Mouse (Mus musculus) liver, embryonic 12.5 days (tissue): ENCODE data around the gene Vmn2r83. TPM values are rescaled to one million over a fixed set of nuclear protein-coding genes. Genes with fewer than 3 reads are reported as not detected.

Experiments
- ATAC-seq: fragments of 200-750 bp; cut with Nextera tagmentation; 2 replicates; pipeline ENCODE4 v1.8.0; 2017; ENCODE audit warnings: moderate number of reproducible peaks, mild to moderate bottlenecking, moderate library complexity
- H3K27ac ChIP-seq: fragments of 300-500 bp; sonication (generic); 2 replicates; pipeline ENCODE4 v1.5.1; 2016; ENCODE audit warnings: mild to moderate bottlenecking
- H3K27me3 ChIP-seq: fragments of 300-500 bp; sonication (generic); replicated peaks from 2 replicates; pipeline ENCODE4 v1.6.1; 2016; ENCODE audit warnings: mild to moderate bottlenecking, moderate library complexity
- H3K36me3 ChIP-seq: fragments of 300-500 bp; sonication (generic); 2 replicates; pipeline ENCODE4 v1.6.1; 2016; ENCODE audit warnings: mild to moderate bottlenecking, moderate library complexity
- H3K4me1 ChIP-seq: fragments of 300-500 bp; sonication (generic); 2 replicates; pipeline ENCODE4 v1.6.1; 2016
- H3K4me2 ChIP-seq: fragments of 300-500 bp; sonication (generic); 2 replicates; pipeline ENCODE4 v1.6.1; 2016; ENCODE audit warnings: mild to moderate bottlenecking, moderate library complexity
- H3K4me3 ChIP-seq: fragments of 300-500 bp; sonication (generic); 2 replicates; pipeline ENCODE4 v1.5.1; 2016; ENCODE audit warnings: mild to moderate bottlenecking, moderate library complexity
- H3K9ac ChIP-seq: fragments of 300-500 bp; sonication (generic); 2 replicates; pipeline ENCODE4 v1.6.1; 2016; ENCODE audit warnings: mild to moderate bottlenecking, moderate library complexity
- H3K9me3 ChIP-seq: fragments of 300-500 bp; sonication (generic); replicated peaks from 2 replicates; pipeline ENCODE4 v1.6.1; 2016; ENCODE audit warnings: mild to moderate bottlenecking, moderate library complexity
- WGBS: fragments of 180-500 bp; shearing (Covaris S2); methylation state at CpG from one replicate; pipeline ENCODE4 v1.1.7; 2016; ENCODE audit not compliant: insufficient replicate concordance; 5-methylcytosine and 5-hydroxymethylcytosine counted together
- microRNA-seq: library from miRNA; unstranded; fragments of <30 nt; microRNA quantifications from one replicate; pipeline ENCODE4, GENCODE M21; 2017
- polyA plus RNA-seq: library from polyadenylated mRNA; unstranded; fragments of >200 nt; fragmentation: Nextera tagmentation; extraction: Ambion mirVana; gene quantifications from 2 replicates; pipeline ENCODE4 v1.2.1, GENCODE M21; 2016

Gene Vmn2r83
- polyA plus RNA-seq, 1 experiment from 2014 or later, result not detected

- Histone ChIP-seq H3K36me3 (peaks cover 58% of the 10 kb centered on the region), H3K27me3 (peaks cover 14% of the 10 kb centered on the region), H3K4me1 (no peaks in the 10 kb centered on the region), H3K9me3 (no peaks in the 10 kb centered on the region), H3K27ac (no peak overlapping the region), H3K4me2 (no peak overlapping the region), H3K4me3 (no peak overlapping the region), H3K9ac (no peak overlapping the region)
- ATAC-seq, result no peak
- WGBS, result 82% methylated on average over 16 of the region's 16 CpGs
Observed at GRCm38 (mm10) chr10:79539701-79540495, 71.4 kb downstream of the Vmn2r83 start.

- no peaks in the 10 kb centered on the region for H3K4me1 ChIP-seq
- no peak overlapping the region for H3K9ac ChIP-seq
- H3K4me2 ChIP-seq, result no peak overlapping the region
- WGBS, result 87% methylated on average over 11 of the region's 11 CpGs
- H3K4me3 ChIP-seq, result no peak overlapping the region
- H3K27ac ChIP-seq, result no peak overlapping the region
- no peak for ATAC-seq
- H3K27me3 ChIP-seq, result peaks cover 6% of the 10 kb centered on the region; the same call in 1 of the 2 replicates
- H3K9me3 ChIP-seq, result no peaks in the 10 kb centered on the region
- peaks cover 67% of the 10 kb centered on the region for H3K36me3 ChIP-seq
Observed at GRCm38 (mm10) chr10:79540746-79541145, 72.2 kb downstream of the Vmn2r83 start.

DNA sequence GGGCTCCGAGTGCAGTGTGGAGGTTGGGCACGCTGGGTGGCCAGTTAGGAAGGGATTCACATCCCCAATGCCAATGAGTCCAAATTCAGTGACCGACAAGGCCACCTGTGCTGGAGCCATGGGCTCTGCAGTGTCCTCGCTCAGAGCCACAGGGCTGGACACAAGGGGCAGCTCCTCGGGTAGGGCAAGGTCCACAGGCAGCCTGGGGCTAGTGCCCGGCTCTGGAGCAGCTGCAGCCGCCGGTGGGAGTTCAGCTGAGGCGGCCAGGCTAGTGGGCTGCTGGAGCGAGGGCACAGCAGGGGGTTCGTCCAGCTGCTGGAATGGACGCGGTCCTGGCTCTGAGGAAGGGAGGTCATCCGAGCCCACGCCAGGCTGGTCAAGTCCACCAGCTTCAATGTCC is 73.0 kb downstream of the Vmn2r83 start:
- Histone ChIP-seq H3K27ac (no peak overlapping the region), H3K4me2 (no peak overlapping the region), H3K27me3 (0 out of 2 replicates have a peak, but pooled peaks cover under 1% of the 10 kb centered on the region), H3K9me3 (no peaks in the 10 kb centered on the region), H3K4me3 (no peak overlapping the region), H3K9ac (no peak overlapping the region), H3K4me1 (no peaks in the 10 kb centered on the region), H3K36me3 (peaks cover 74% of the 10 kb centered on the region)
- no peak for ATAC-seq
- 85% methylated on average over 15 of the region's 15 CpGs for WGBS

GRCm38 (mm10) chr10:79542171-79542570 is 73.6 kb downstream of the Vmn2r83 start:
- no peak for ATAC-seq
- Histone ChIP-seq H3K4me2 (no peak overlapping the region), H3K27me3 (no peaks in the 10 kb centered on the region), H3K9ac (no peak overlapping the region), H3K27ac (no peak overlapping the region), H3K4me3 (no peak overlapping the region), H3K9me3 (no peaks in the 10 kb centered on the region), H3K36me3 (peaks cover 81% of the 10 kb centered on the region), H3K4me1 (no peaks in the 10 kb centered on the region)
- WGBS, result 91% methylated on average over 11 of the region's 11 CpGs

Small RNAs within 50 kb of the gene (microRNA-seq; reads per million reads assigned to microRNA genes)
- gene Mir6909, result 1.1 reads per million

Other genes with a start within 250 kb of the Vmn2r83 start
- not detected in 2 replicates for gene Vmn2r81, start 221.0 kb upstream of the Vmn2r83 start, polyA plus RNA-seq
- gene Vmn2r82, start 112.2 kb upstream of the Vmn2r83 start, polyA plus RNA-seq, result not detected in 2 replicates
- gene Plpp2, start 65.1 kb downstream of the Vmn2r83 start, polyA plus RNA-seq, result 18.0 and 19.9 TPM in 2 replicates
- 20.1 and 20.5 TPM in 2 replicates for gene Mier2, start 86.5 kb downstream of the Vmn2r83 start, polyA plus RNA-seq
- not detected in 2 replicates for gene Theg, start 118.6 kb downstream of the Vmn2r83 start, polyA plus RNA-seq
- gene C2cd4c, start 145.3 kb downstream of the Vmn2r83 start, polyA plus RNA-seq, result not detected in 2 replicates
- 1.2 TPM in 2 replicates for gene Shc2, start 169.2 kb downstream of the Vmn2r83 start, polyA plus RNA-seq
- not detected in 2 replicates for gene Odf3l2, start 177.0 kb downstream of the Vmn2r83 start, polyA plus RNA-seq
- gene Madcam1, start 195.8 kb downstream of the Vmn2r83 start, polyA plus RNA-seq, result 0.32 and 0.54 TPM in 2 replicates
- gene Tpgs1, start 200.6 kb downstream of the Vmn2r83 start, polyA plus RNA-seq, result 30.4 and 34.2 TPM in 2 replicates
- 188 and 196 TPM in 2 replicates for gene Cdc34, start 213.5 kb downstream of the Vmn2r83 start, polyA plus RNA-seq
- gene Gzmm, start 220.3 kb downstream of the Vmn2r83 start, polyA plus RNA-seq, result 0.26 and 0.41 TPM in 2 replicates
- 1,008 and 1,045 TPM in 2 replicates for gene Bsg, start 235.8 kb downstream of the Vmn2r83 start, polyA plus RNA-seq
- 0.11 TPM in 1 of 2 replicates, not detected in the other for gene Hcn2, start 247.9 kb downstream of the Vmn2r83 start, polyA plus RNA-seq